Mouse (Mus musculus): ENCODE measurements around the gene Sestd1. TPM values are rescaled to one million over a fixed set of nuclear protein-coding genes. Genes with fewer than 3 reads are reported as not detected.
A peak's percentile ranks its signal among the peaks of the same experiment; 100 is the strongest.

The Sestd1 gene
- polyA plus RNA-seq, 1 experiment from 2014 or later, result 23.0 TPM

DNA sequence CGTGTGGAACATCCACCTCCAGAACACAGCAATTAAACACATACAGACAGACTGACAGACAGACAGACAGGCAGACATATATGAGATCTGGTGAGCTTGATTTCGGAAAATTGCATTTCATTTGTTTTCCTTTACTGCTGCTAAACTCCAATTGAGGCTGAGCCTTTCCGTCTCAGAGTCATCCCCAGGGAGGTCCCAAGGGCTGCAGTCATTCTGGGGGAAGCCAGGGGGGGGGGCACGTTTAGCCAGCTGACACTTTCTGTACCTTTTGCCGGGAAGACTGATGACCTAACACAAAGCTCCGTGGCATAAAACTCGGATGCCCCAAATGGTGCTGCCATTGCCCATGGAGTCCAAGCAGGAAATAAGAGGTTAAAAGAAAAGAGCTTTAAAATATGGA is 105.0 kb downstream of the Sestd1 start:
- no peaks in the 10 kb centered on the region for H3K27me3 ChIP-seq (ENCODE audit: low read depth, poor library complexity, severe bottlenecking)
- WGBS, result 60% methylated on average over 7 of the region's 7 CpGs
- H3K27ac ChIP-seq, result no peak overlapping the region
- no peaks in the 10 kb centered on the region for H3K9me3 ChIP-seq (replicated peaks)
- no peak overlapping the region for H3K4me3 ChIP-seq
- no peak for DNase-seq (ENCODE audit: low spot score)
- H3K36me3 ChIP-seq, result no peaks in the 10 kb centered on the region
- peaks cover 41% of the 10 kb centered on the region for H3K4me1 ChIP-seq

DNA sequence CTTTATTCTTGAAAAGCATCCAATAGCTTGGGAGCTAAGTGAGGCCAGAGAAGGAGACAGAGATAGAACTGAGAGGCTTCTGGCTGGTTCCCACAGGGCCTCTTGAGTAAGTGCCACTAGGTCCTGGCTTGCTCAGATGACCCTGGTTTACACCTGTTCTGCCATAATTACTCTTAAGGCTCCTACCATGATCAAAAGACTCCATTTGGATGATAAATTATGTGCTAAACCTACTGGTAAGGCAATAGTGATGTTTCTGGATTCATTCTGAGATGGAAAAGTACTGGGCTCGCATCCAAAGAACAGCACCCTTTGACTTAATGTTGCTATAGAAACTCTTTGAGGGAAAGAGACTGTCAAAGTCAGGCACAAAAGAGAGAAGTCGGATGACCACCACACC is 106.1 kb downstream of the Sestd1 start:
- Histone ChIP-seq H3K27ac (no peak overlapping the region), H3K27me3 (ENCODE audit: low read depth, poor library complexity, severe bottlenecking) (no peaks in the 10 kb centered on the region), H3K36me3 (no peaks in the 10 kb centered on the region), H3K4me1 (peaks cover 49% of the 10 kb centered on the region), H3K9me3 (replicated peaks) (no peaks in the 10 kb centered on the region), H3K4me3 (no peak overlapping the region)
- WGBS, result 64% methylated on average over 2 of the region's 2 CpGs
- no peak for DNase-seq (ENCODE audit: low spot score)

- DNase-seq (ENCODE audit: low spot score), result no peak
- peaks cover 49% of the 10 kb centered on the region for H3K4me1 ChIP-seq
- H3K27me3 ChIP-seq (ENCODE audit: low read depth, poor library complexity, severe bottlenecking), result no peaks in the 10 kb centered on the region
- H3K27ac ChIP-seq, result no peak overlapping the region
- no peaks in the 10 kb centered on the region for H3K36me3 ChIP-seq
- H3K9me3 ChIP-seq (replicated peaks), result no peaks in the 10 kb centered on the region
- 85% methylated on average over 6 of the region's 6 CpGs for WGBS
- H3K4me3 ChIP-seq, result no peak overlapping the region
Observed at GRCm38 (mm10) chr2:77173821-77174220, 106.6 kb downstream of the Sestd1 start.

DNA sequence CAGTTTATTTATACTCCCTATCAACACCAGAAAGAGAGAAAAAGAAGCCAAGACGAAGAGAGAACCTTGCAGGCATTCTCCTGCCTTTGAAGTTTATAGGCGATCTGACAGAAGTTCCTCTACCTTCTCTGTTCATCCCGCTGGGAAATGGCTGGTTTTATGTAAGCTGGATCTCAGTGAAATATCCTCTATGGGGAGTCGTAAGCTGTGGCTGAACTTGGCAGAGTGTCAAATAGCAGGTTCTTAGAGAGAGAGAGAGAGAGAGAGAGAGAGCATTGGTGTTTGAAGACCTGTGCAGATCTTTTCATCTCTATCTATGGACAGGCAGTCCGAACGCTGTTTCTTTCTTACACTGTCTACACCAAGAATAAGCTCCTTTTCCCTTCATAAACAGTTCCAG is 107.0 kb downstream of the Sestd1 start:
- no peaks in the 10 kb centered on the region for H3K9me3 ChIP-seq (replicated peaks)
- 51% methylated on average over 6 of the region's 6 CpGs for WGBS
- DNase-seq (ENCODE audit: low spot score), result peak; percentile 13
- peaks cover 49% of the 10 kb centered on the region for H3K4me1 ChIP-seq
- H3K36me3 ChIP-seq, result no peaks in the 10 kb centered on the region
- H3K4me3 ChIP-seq, result no peak overlapping the region
- H3K27ac ChIP-seq, result no peak overlapping the region
- no peaks in the 10 kb centered on the region for H3K27me3 ChIP-seq (ENCODE audit: low read depth, poor library complexity, severe bottlenecking)

GRCm38 (mm10) chr2:77172241-77172671 is 108.1 kb downstream of the Sestd1 start:
- Histone ChIP-seq H3K9me3 (replicated peaks) (no peaks in the 10 kb centered on the region), H3K27ac (peak overlapping the region; percentile 59), H3K27me3 (ENCODE audit: low read depth, poor library complexity, severe bottlenecking) (no peaks in the 10 kb centered on the region), H3K4me1 (peaks cover 50% of the 10 kb centered on the region), H3K4me3 (no peak overlapping the region), H3K36me3 (no peaks in the 10 kb centered on the region)
- 56% methylated on average over 10 of the region's 10 CpGs for WGBS
- DNase-seq (ENCODE audit: low spot score), result no peak

DNA sequence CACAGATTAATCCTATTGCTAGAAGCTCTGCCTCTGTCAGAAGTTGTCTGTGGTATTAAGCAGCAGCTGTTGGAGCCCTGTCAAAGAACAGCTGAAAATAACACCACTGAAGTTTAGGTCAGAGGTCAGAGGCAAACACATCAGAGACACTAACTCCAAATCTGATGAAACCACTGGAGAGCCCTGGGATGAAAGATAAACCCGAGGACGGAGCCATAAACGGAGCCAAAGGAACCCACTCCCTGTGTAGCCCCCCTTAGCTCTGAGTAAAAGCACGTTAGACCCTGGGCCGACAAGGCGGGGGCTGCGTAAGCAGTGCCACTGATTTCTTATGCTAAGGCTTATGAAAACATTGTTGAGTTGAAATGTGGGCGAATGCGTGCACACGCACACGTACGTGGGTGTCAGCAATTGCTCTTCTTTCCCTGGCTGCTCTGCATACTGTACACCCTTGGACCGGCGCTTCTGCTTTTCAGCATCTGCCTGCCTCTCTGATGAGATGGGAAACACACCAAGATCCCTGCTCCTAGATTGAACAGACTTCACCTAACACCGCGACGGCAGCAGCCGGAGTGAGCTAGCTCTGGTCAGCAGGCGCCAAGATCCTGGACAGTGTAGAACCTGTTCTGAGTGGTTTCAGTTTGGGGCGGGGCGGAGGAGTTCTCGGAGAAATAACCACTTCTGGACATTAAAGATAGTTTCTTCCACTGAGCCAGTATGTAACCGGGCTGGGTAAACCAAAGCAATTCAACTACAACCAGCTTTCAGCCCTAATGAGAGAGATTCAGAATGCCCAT is 108.8 kb downstream of the Sestd1 start:
- peak overlapping the region; percentile 59 for H3K27ac ChIP-seq
- DNase-seq (ENCODE audit: low spot score), result peak; percentile 47
- peak overlapping the region; percentile 19; the same call in 1 of the 2 replicates for H3K4me3 ChIP-seq
- H3K4me1 ChIP-seq, result peaks cover 50% of the 10 kb centered on the region
- 41% methylated on average over 23 of the region's 23 CpGs for WGBS
- no peaks in the 10 kb centered on the region for H3K27me3 ChIP-seq (ENCODE audit: low read depth, poor library complexity, severe bottlenecking)
- no peaks in the 10 kb centered on the region for H3K9me3 ChIP-seq (replicated peaks)
- no peaks in the 10 kb centered on the region for H3K36me3 ChIP-seq

GRCm38 (mm10) chr2:77170633-77171105 is 109.7 kb downstream of the Sestd1 start, which contains the start of gene Ccdc141:
Gene Ccdc141 (minus strand): TSS chr2:77170636.
- Histone ChIP-seq H3K27me3 (ENCODE audit: low read depth, poor library complexity, severe bottlenecking) (no peaks in the 10 kb centered on the region), H3K27ac (peak within 1 kb of the TSS; percentile 83), H3K4me1 (peaks cover 44% of the 10 kb centered on the region), H3K36me3 (no peaks in the 10 kb centered on the region), H3K9me3 (replicated peaks) (no peaks in the 10 kb centered on the region), H3K4me3 (peak within 1 kb of the TSS; percentile 59)
- 8% methylated on average over 6 of the region's 6 CpGs for WGBS
- DNase-seq (ENCODE audit: low spot score), result no peak

GRCm38 (mm10) chr2:77169916-77170632 is 110.3 kb downstream of the Sestd1 start:
- WGBS, result 4% methylated on average over 21 of the region's 21 CpGs
- peaks cover 44% of the 10 kb centered on the region for H3K4me1 ChIP-seq
- DNase-seq (ENCODE audit: low spot score), result peak; percentile 73
- H3K27me3 ChIP-seq (ENCODE audit: low read depth, poor library complexity, severe bottlenecking), result no peaks in the 10 kb centered on the region
- peak overlapping the region; percentile 59 for H3K4me3 ChIP-seq
- no peaks in the 10 kb centered on the region for H3K36me3 ChIP-seq
- no peaks in the 10 kb centered on the region for H3K9me3 ChIP-seq (replicated peaks)
- H3K27ac ChIP-seq, result peak overlapping the region; percentile 83

DNA sequence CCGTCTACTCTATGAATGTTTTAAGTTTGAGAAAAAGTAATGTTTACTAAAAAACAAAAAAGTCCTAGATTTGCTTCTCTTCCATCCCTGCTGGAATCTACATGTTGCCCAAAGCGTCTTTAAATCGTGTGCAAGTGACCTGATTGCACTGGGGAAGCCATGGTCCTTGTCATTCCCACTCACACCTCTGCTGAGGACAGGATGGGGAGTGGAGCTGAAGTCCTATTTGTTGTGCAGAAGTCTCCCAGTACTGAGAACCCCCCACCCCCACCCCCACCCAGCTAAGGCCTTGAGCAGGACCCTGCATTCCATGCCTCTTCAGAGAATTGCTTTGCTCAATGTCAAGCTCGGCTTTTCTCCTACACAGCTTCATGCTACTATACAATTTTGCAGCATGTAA is 111.2 kb downstream of the Sestd1 start:
- no peak for DNase-seq (ENCODE audit: low spot score)

DNA sequence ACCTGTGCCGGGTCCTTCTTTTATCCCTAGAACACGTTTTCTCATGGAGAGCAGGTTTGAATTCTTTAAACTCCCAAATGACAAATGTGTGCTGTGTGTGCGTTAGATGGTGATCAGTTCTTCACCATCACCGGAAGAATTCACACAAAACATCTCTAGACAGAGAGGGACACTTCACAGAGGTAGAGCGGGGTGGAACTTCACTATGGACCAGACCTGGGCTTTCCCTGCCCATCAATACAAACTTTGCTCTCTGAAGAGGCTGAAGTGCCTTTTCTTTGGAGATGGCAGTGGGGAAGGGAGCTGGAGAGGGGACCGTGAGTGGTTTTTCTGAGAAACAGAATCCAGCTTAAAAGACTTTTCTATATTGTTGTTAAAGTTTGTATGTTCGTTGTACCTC is 111.6 kb downstream of the Sestd1 start:
- WGBS, result 89% methylated on average over 7 of the region's 7 CpGs
- Histone ChIP-seq H3K9me3 (replicated peaks) (no peaks in the 10 kb centered on the region), H3K27ac (no peak overlapping the region), H3K36me3 (no peaks in the 10 kb centered on the region), H3K4me1 (peaks cover 39% of the 10 kb centered on the region), H3K27me3 (ENCODE audit: low read depth, poor library complexity, severe bottlenecking) (no peaks in the 10 kb centered on the region), H3K4me3 (no peak overlapping the region)
- no peak for DNase-seq (ENCODE audit: low spot score)

More for the DNA sequence above, 111.2 kb downstream of the Sestd1 start:
- H3K9me3 ChIP-seq (replicated peaks), result no peaks in the 10 kb centered on the region
- no peak overlapping the region for H3K4me3 ChIP-seq
- H3K4me1 ChIP-seq, result peaks cover 43% of the 10 kb centered on the region
- no peaks in the 10 kb centered on the region for H3K27me3 ChIP-seq (ENCODE audit: low read depth, poor library complexity, severe bottlenecking)
- 0 out of 2 replicates have a peak overlapping the region, but pooled peaks have one; percentile 83 for H3K27ac ChIP-seq
- no peaks in the 10 kb centered on the region for H3K36me3 ChIP-seq
- 71% methylated on average over 4 of the region's 4 CpGs for WGBS

DNA sequence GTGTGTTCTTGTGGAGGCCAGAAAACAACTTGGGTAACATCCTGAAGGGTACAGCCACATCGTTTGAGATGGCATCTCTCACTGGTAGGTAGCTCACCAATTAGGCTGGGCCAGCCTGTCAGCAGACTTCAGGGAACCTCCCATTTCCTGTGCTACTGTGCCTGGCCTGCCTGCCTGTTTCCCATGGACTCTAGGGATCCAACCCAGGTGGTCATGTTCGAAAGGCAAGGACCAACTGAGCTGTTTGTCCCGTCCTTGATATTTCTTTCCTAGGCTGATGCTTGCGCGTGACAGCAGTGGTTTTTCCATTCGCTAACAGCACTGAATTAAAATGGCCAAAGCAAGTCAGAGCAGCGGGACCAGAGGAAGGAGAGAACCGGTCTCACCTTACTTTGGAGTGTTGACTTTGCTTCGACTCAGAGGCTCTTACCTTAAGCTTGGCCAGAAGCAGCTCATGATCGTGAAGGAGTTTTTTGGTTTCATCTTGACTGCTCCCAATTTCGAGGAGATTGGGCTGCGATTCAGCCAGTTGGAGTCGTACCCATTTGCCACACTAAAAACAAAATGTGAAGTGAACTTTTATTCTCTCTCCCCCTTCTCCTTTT is 112.2 kb downstream of the Sestd1 start:
- DNase-seq (ENCODE audit: low spot score), result no peak
- no peak overlapping the region for H3K4me3 ChIP-seq
- H3K27me3 ChIP-seq (ENCODE audit: low read depth, poor library complexity, severe bottlenecking), result no peaks in the 10 kb centered on the region
- 88% methylated on average over 13 of the region's 13 CpGs for WGBS
- H3K9me3 ChIP-seq (replicated peaks), result no peaks in the 10 kb centered on the region
- no peaks in the 10 kb centered on the region for H3K36me3 ChIP-seq
- no peak overlapping the region for H3K27ac ChIP-seq
- H3K4me1 ChIP-seq, result peaks cover 33% of the 10 kb centered on the region

GRCm38 (mm10) chr2:77166366-77166765 is 114.0 kb downstream of the Sestd1 start:
- Histone ChIP-seq H3K36me3 (no peaks in the 10 kb centered on the region), H3K4me1 (peaks cover 21% of the 10 kb centered on the region), H3K9me3 (replicated peaks) (no peaks in the 10 kb centered on the region), H3K27ac (no peak overlapping the region), H3K27me3 (ENCODE audit: low read depth, poor library complexity, severe bottlenecking) (no peaks in the 10 kb centered on the region), H3K4me3 (no peak overlapping the region)
- no peak for DNase-seq (ENCODE audit: low spot score)
- WGBS, result 91% methylated on average over 4 of the region's 4 CpGs

DNA sequence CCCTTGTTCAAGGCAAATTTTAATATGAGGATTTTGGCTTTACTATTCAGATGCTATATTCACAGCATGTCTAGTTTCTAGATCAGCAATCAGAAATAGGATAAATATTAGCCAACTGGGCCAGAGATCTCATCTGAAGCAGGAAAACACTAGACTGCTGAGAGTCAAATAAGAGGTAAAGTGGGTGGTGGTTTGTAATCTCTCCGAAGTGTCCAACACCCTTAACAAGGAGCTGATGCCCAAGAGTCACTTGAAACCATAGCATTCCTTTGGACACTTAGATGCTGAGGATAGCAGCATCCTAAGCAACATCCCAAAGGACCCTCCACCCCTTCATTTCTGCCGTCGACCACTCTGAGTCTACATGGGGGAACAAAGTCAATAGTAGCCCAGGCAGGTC is 115.7 kb downstream of the Sestd1 start:
- no peak overlapping the region for H3K4me3 ChIP-seq
- DNase-seq (ENCODE audit: low spot score), result no peak
- no peak overlapping the region for H3K27ac ChIP-seq
- H3K4me1 ChIP-seq, result peaks cover 5% of the 10 kb centered on the region
- 86% methylated on average over 3 of the region's 3 CpGs for WGBS
- no peaks in the 10 kb centered on the region for H3K9me3 ChIP-seq (replicated peaks)
- H3K27me3 ChIP-seq (ENCODE audit: low read depth, poor library complexity, severe bottlenecking), result no peaks in the 10 kb centered on the region
- H3K36me3 ChIP-seq, result no peaks in the 10 kb centered on the region
